Mouse (Mus musculus) brain, embryonic 14.5 days (tissue): ENCODE measurements at regions not wholly inside any gene's neighbourhood (a gene's known extent, or its start where the extent isn't known, plus 50 kb on each side); places are given as distances from the start of the nearest gene placed in this dataset.

Experiments
- DNase-seq: peaks from one replicate; pipeline ENCODE4 v3.0.0-alpha.2; 2011; ENCODE audit warnings: low read depth
- CTCF ChIP-seq: fragments of 200-500 bp; IDR thresholded peaks from 2 replicates; pipeline ENCODE4 v1.5.1; 2012; ENCODE audit warnings: inconsistent platforms, mild to moderate bottlenecking, moderate library complexity, borderline replicate concordance; ENCODE audit not compliant: insufficient read depth, insufficient read length; ENCODE audit errors: extremely low read depth
- POLR2A ChIP-seq: fragments of 200-500 bp; IDR thresholded peaks from 2 replicates; pipeline ENCODE4 v1.6.1; 2012; ENCODE audit warnings: mild to moderate bottlenecking, inconsistent platforms, borderline replicate concordance; ENCODE audit not compliant: poor library complexity, insufficient read depth, insufficient read length, severe bottlenecking; ENCODE audit errors: extremely low read depth

DNA sequence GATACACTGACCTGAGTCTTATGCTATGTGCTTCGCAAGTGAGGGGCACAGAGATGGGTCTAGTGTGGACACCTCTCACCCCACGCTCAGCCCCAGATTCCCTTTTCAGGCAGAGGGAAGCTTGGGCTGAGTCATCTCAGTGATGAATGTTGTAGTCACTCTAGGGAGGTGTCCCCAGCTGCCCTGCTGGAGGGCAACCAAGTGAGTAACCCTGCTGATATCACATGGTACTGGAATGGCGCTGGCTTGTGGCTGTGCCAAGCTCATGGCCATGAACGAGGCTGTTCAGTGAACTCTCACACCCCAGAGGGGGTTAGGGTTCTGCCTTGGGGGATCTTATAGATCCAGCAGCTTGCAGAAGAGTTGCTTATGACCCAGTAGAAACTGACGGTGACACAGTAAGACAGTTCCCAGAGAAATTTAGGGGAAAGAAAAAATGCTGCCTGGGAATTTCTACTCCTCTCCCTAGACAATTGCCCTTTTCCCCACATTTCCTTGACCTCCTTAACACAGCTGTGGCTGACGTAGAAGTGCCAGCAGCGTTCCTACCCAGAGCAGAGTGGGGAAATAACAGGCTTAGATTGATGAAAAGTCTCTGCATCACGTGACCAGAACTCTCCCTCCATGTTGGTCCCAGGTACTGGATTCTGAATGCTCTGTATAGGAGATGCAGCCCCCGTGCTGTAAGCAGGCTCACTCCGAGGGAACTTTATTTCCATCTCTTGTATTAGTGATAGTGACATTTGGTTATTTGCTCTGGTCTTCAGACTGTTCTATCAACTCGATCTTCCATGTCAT, 107.6 kb upstream of the Dusp10 start:
- TF ChIP-seq CTCF (no peak), POLR2A (no peak)

DNA sequence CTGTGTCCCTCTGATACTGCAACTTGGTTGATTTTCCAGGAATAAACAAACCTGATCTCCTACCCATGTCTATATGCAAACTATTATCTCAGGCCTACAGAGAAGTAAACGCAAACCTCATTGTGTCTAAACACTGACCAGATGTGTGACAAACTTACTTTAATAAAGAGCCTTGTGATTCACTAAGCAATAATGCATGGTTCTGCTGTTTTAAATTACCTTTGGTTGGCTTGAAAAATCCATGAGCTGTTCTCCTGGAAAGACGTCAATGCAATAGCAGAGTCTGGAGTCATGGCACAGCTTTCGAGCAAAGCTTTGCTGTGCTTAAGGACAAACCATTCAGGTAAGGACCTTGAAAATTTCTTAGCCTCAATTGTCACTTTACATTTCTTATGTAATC, 95.4 kb upstream of the Dusp10 start:
- TF ChIP-seq POLR2A (no peak), CTCF (no peak)
- DNase-seq: no peak

More for the DNA sequence above, 107.6 kb upstream of the Dusp10 start:
- no peak for DNase-seq

DNA sequence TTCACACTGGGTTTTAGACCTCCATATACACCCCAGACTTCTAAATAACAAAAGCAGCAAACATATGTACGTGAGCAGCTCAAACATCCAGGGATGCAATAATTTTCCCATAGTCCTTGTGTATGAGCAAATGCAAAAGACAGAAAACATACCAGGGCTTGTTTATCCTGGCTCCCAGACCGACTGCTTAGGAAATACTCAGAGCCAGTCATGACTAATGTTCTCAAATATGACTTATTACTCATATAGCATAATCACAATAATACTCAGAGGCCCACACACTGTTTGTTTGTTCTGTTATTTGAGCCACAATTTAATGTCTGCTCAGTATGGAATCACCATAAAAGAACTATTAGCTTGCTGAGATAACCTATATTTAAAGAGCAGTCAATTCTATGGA, 91.8 kb upstream of the Dusp10 start:
- TF ChIP-seq POLR2A (no peak), CTCF (no peak)
- DNase-seq: no peak

DNA sequence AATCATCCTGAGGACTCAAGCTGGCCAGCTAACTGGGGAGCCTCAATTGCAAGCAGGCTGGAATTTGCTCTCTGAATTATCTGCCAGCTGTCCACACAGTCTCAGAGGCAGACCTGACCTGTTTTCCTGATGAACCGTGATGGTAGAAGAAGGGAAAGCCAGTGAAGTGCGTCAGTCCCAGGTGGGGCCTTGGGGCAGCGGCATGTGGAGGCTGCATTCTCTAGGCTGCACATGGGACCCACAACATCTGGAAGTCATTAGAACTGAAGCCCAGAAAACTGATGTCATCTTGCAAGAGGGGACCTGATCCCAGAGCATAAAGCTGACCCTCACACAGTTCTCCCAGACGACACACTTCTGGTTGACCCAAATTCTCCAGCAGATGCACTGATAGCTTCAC, 84.6 kb upstream of the Dusp10 start:
- TF ChIP-seq CTCF (no peak), POLR2A (no peak)
- DNase-seq: no peak

DNA sequence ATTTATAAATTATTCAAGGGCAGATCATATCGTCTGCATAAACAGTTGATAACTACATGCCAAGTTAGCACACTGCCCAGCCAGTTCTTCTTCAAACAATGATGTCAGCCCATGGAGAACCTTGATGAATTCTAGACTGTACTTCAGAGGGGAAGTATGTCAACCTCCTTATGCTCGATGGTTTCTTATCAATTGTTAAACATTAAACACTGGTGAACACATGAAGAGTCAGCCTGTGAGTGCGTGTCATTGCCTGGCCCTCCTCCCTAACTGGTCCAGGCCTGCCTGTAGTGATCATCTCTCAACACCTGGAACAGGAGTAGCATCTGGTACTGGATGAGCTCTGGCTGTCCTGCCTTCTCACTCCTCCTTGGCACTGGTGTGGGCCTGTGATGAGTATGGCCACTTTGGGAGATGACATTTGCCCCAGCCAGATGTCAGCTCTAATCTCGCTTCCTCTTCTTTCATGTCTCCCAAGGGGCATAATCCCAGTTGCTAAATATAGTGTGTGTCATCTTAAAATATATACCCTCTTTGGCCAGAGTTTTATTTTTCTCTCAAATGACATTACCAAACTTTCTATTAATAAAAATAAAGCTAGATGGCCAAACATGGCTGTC, 82.6 kb upstream of the Dusp10 start:
- DNase-seq: no peak
- TF ChIP-seq POLR2A: no peak
- TF ChIP-seq CTCF: no peak

DNA sequence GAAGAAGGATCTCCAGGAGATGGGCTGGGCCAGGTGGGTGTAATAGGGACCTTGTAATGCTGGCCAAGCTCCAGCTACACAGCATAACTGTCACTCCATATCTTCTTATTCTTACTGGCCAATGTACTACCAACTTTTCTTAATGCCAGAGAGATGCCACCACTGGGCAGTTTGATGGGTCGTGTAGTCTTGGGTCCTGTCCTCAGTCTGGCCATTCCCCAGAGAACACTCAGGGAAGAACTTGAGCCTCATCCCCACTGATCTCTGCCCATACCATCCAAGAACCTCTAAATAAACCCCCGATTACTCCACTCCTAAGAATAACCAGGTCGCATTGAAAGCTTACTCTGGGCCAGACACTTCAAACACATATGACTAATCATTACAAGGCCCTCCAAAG, 82.0 kb upstream of the Dusp10 start:
- DNase-seq: no peak
- TF ChIP-seq CTCF (no peak), POLR2A (no peak)

DNA sequence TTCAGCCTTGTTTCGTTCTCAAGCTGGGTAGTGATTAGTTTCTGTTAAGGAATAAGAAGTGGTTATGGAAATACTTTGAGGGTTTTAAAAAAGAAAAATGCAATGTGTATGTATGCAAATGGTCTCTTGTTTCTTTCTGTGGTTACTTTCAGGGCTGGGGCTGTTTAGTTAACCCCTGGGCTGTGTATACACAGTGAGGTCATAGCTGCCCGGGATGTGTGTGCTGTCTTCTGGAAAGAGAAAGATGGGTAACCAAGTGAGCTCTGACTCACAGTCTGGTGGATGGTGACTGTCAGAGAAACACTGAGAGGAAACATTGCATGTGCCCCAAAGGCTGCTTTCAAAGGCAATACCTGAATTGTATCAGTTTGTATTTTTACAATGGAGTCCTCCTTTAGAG, 79.3 kb upstream of the Dusp10 start:
- no peak for TF ChIP-seq POLR2A
- TF ChIP-seq CTCF: no peak
- DNase-seq: no peak

DNA sequence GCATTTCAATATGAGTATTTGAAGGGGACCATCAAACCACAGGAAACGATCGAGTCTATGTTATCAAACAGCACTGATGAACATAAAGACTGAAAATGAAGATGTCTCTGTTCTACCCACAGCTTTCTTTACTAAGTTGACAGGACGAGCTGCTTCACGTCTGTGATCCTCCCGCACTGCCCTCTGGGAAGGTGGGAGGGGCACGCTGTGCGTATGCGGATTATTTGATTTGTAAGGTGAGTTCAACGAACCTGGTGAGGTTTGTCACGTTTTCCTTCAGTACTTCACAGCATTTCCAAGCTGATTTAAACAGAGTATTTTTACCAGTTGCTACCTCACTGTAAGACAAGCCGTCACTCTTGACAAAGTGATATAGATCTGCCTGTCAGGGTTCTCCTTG, 75.9 kb upstream of the Dusp10 start:
- no peak for TF ChIP-seq CTCF
- TF ChIP-seq POLR2A: no peak
- no peak for DNase-seq

DNA sequence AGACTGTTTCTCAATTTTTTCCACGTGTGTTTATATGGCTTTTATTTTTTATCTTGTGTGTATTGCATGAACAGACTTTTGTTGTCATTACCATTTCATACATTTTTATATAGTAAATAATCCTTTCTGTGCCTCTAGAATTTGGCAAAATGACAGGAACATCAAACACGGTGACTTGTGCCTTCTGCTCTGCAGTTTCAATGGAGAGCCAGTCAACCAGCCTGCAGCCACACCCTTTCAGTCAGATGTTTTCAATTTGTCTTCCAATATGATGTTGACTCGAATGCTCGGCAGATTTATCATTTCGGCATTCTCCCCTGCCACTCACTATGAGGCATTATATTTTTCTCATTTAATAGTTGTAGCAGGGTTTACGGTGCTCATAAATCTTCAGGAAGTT, 74.7 kb upstream of the Dusp10 start:
- TF ChIP-seq CTCF (no peak), POLR2A (no peak)
- DNase-seq: no peak

DNA sequence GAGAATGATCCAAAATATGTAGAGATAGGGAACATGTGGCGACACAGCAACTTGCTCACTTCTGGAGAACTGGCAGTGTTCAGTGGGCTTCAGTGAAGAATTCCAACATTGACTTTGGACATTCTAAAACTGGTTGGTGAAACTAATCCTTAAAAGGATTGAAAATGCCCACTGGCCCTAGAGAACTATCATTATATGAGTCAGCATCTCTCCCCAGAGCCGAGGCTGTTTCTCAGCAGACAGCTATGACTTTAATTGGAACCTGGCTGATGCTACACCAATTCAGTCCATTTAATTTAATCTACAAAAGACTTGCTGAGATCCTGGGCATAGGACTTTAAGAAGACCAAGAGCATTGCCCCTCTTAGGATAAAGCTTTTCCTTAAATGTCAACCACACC, 72.4 kb upstream of the Dusp10 start:
- DNase-seq: no peak
- no peak for TF ChIP-seq CTCF
- no peak for TF ChIP-seq POLR2A

DNA sequence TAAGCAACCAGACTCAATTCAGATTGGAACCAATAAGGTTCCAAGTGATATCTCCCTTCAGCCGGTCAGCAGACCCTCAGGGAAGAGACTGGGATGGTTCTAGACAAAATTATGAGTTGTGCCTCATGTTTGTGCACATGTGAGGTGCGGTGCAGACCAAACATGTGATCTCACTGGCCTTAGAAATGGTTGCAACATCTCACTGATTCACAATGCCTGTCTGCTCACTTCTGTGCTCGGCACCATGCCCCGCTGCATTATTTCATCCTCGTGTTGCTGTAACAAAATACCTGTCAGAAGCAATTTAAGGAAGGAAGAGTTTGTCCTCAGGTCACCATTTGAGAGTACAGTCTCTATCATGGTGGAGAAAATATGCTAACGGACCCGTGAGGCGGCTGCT, 66.9 kb upstream of the Dusp10 start:
- no peak for TF ChIP-seq POLR2A
- no peak for TF ChIP-seq CTCF
- DNase-seq: no peak

DNA sequence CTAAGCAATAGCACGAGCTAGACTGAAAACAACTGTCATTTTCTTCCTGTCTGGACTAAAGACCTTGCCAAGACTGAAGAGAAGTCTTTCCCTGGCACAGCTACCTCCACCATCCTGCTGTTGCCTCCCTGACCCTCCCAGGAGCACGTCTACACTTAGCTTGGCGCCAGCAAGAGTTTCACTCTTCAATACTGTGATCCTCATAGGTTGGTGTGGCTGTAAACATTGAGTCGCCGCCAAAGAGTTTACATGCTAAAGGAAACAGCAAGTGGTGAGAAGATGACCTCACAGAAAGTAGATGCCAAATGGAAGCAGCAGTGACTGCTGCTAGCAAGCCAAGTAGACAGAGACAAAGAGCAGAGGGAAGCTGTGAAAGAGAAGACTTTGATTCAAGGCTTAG, 66.0 kb upstream of the Dusp10 start:
- DNase-seq: peak; percentile 35
- no peak for TF ChIP-seq POLR2A
- TF ChIP-seq CTCF: no peak

DNA sequence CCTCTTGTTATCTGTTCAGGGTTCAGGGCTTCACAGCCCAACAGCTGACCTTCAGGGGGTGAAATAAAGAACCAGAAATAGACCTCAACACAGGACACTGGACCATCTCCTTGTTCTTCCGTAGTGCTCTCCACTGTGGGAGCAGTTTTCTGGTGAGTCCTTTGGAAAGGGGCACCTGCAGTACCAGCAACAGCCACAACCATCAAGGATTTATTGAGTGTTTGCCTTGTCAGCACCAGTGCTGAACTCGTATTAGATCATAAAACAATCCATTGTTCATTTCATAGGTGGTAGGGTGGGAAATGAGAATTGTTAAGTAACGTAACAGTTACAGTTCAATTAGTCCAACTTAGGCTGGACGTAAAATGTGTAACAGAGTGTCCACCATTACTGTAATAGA, 63.9 kb upstream of the Dusp10 start:
- TF ChIP-seq CTCF (peak; percentile 20; the same call in 1 of the 2 replicates), POLR2A (no peak)
- DNase-seq: no peak

DNA sequence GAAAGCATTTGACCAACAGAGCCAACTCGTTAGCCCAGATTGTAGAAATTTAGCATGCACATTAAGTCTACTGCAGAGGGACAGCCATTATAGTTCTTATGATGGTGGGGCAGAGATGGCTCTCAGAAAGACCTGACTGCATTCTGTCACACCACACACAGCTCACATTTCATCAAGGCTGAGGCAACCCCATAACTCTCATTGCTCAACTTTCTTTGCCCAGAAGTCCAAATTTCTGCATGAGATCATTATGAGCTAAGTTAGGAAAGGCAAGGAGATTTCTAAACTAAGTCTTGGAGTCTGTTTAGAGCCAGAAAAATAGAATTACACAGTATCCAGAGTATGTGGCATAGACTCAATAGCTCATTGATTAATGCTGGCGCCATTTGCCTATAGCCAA, 59.0 kb upstream of the Dusp10 start:
- no peak for DNase-seq
- TF ChIP-seq POLR2A (no peak), CTCF (no peak)
